Mouse (Mus musculus) frontal cortex, postnatal 36 days (tissue): ENCODE results near the gene Tbc1d5.
A peak's percentile ranks its signal among the peaks of the same experiment; 100 is the strongest.
"Not testable (repeated sequence)": the region's sequence is repeated elsewhere in the genome, so short reads cannot be mapped to it uniquely, and the experiment has no call there.

Experiments
- DNase-seq, 2 experiments: peaks; one replicate each; pipeline ENCODE4 v3.0.0; 2022; ENCODE audit warnings: low spot score in 2 of 2

The Tbc1d5 gene

GRCm38 (mm10) chr17:50751911-50752310, 427.2 kb downstream of the Tbc1d5 start:
- no peak for DNase-seq

GRCm38 (mm10) chr17:50750874-50751273, 428.3 kb downstream of the Tbc1d5 start:
- no peak for DNase-seq

- DNase-seq: no peak
Observed at GRCm38 (mm10) chr17:50741386-50741785, 437.8 kb downstream of the Tbc1d5 start.

- no peak for DNase-seq
Observed at GRCm38 (mm10) chr17:50740804-50741203, 438.3 kb downstream of the Tbc1d5 start.

- DNase-seq: no peak
Observed at GRCm38 (mm10) chr17:50738476-50738875, 440.7 kb downstream of the Tbc1d5 start.

GRCm38 (mm10) chr17:50737068-50737467, 442.1 kb downstream of the Tbc1d5 start:
- DNase-seq: no peak

- DNase-seq: peak in 1 of 2 experiments; percentile 16
Observed at GRCm38 (mm10) chr17:50735955-50736533, 443.1 kb downstream of the Tbc1d5 start.

GRCm38 (mm10) chr17:50735382-50735954, 443.7 kb downstream of the Tbc1d5 start:
- DNase-seq: no peak

GRCm38 (mm10) chr17:50734781-50735180, 444.4 kb downstream of the Tbc1d5 start:
- DNase-seq: no peak

GRCm38 (mm10) chr17:50733390-50733789, 445.8 kb downstream of the Tbc1d5 start:
- no peak for DNase-seq

GRCm38 (mm10) chr17:50731876-50732275, 447.3 kb downstream of the Tbc1d5 start:
- no peak for DNase-seq

GRCm38 (mm10) chr17:50730896-50731295, 448.3 kb downstream of the Tbc1d5 start:
- no peak for DNase-seq

GRCm38 (mm10) chr17:50729577-50729976, 449.6 kb downstream of the Tbc1d5 start:
- no peak for DNase-seq

- no peak for DNase-seq
Observed at GRCm38 (mm10) chr17:50729031-50729430, 450.1 kb downstream of the Tbc1d5 start.

- no peak for DNase-seq
Observed at GRCm38 (mm10) chr17:50726265-50726664, 452.9 kb downstream of the Tbc1d5 start.

- no peak for DNase-seq
Observed at GRCm38 (mm10) chr17:50724376-50724775, 454.8 kb downstream of the Tbc1d5 start.

GRCm38 (mm10) chr17:50717586-50717985, 461.6 kb downstream of the Tbc1d5 start:
- DNase-seq: no peak

GRCm38 (mm10) chr17:50710497-50711222, 468.5 kb downstream of the Tbc1d5 start:
- no peak for DNase-seq

- DNase-seq: not testable (repeated sequence)
Observed at GRCm38 (mm10) chr17:50698410-50698809, 480.7 kb downstream of the Tbc1d5 start.

GRCm38 (mm10) chr17:50688135-50688534, 491.0 kb downstream of the Tbc1d5 start:
- no peak for DNase-seq

GRCm38 (mm10) chr17:50687670-50688069, 491.5 kb downstream of the Tbc1d5 start:
- DNase-seq: no peak

GRCm38 (mm10) chr17:50684960-50685645, 494.0 kb downstream of the Tbc1d5 start:
- DNase-seq: no peak
